Mouse (Mus musculus) C2C12 (cell line): ENCODE measurements at regions not wholly inside any gene's neighbourhood (a gene's known extent, or its start where the extent isn't known, plus 50 kb on each side); places are given as distances from the start of the nearest gene placed in this dataset.

Experiments used
- H3K27me3 ChIP-seq: one replicate; pipeline ENCODE4 v1.6.1; 2011; ENCODE audit not compliant: control insufficient read depth, insufficient read depth, insufficient read length
- H3K36me3 ChIP-seq: one replicate; pipeline ENCODE4 v1.6.1; 2011; ENCODE audit not compliant: control insufficient read depth, insufficient read depth
- H3K4me3 ChIP-seq: one replicate; pipeline ENCODE4 v1.5.1; 2011; ENCODE audit warnings: mild to moderate bottlenecking, control low read depth; ENCODE audit not compliant: poor library complexity, insufficient read depth, severe bottlenecking
- H3K79me2 ChIP-seq: one replicate; pipeline ENCODE4 v1.6.1; 2011; ENCODE audit not compliant: control insufficient read depth, insufficient read depth
- H3K79me3 ChIP-seq: one replicate; pipeline ENCODE4 v1.6.1; 2011; ENCODE audit warnings: low read depth, control low read depth
- H3ac ChIP-seq: one replicate; pipeline ENCODE3; 2011; ENCODE audit warnings: low read depth; ENCODE audit not compliant: control insufficient read depth, insufficient read length
- CEBPB ChIP-seq: IDR thresholded peaks from one replicate; pipeline ENCODE4 v1.6.1; 2011; ENCODE audit warnings: low read depth, mild to moderate bottlenecking, control low read depth, moderate library complexity
- CTCF ChIP-seq: IDR thresholded peaks from one replicate; pipeline ENCODE4 v1.5.1; 2011; ENCODE audit not compliant: control insufficient read depth, insufficient read depth, insufficient read length
- FOSL1 ChIP-seq: IDR thresholded peaks from one replicate; pipeline ENCODE4 v1.8.0; 2011; ENCODE audit warnings: mild to moderate bottlenecking, low read length; ENCODE audit not compliant: poor library complexity, insufficient read depth, severe bottlenecking
- MAX ChIP-seq: IDR thresholded peaks from one replicate; pipeline ENCODE4 v1.6.1; 2011; ENCODE audit warnings: mild to moderate bottlenecking, control low read depth
- MYOD1 ChIP-seq: IDR thresholded peaks from one replicate; pipeline ENCODE4 v1.6.1; 2011; ENCODE audit warnings: low read depth; ENCODE audit not compliant: control insufficient read depth, insufficient read length
- MYOG ChIP-seq: IDR thresholded peaks from one replicate; pipeline ENCODE4 v1.6.1; 2011; ENCODE audit not compliant: control insufficient read depth, insufficient read length; ENCODE audit errors: extremely low read depth
- USF1 ChIP-seq: IDR thresholded peaks from one replicate; pipeline ENCODE4 v1.6.1; 2011; ENCODE audit warnings: low read depth, mild to moderate bottlenecking, control low read depth, moderate library complexity

DNA sequence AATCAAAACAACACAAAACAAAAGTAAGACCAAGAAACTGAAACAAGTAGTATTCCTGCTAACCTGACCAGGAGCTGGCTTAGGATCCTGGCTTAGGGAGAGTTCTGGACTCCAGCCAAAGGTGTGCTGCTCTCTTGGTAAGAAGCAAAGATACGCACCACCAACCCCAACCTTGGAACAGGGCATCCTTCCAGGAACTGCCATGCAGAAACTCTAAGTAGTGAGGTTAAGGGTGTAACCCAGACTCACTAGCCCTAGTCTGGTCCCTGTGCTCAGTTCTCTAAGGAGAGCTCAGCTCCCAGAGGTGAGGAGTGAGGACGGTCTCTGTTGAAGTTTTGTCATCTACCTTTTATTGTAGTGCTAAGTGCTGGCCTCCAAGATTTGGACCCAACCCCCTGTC, 175.4 kb downstream of the Matn1 start:
- TF ChIP-seq MAX (no peak), CEBPB (no peak), MYOG (no peak), MYOD1 (no peak), USF1 (no peak), FOSL1 (no peak), CTCF (no peak)
- no peak overlapping the region for H3ac ChIP-seq
- H3K79me2 ChIP-seq: no peaks in the 10 kb centered on the region
- H3K79me3 ChIP-seq: no peaks in the 10 kb centered on the region
- no peaks in the 10 kb centered on the region for H3K27me3 ChIP-seq
- H3K4me3 ChIP-seq: no peak overlapping the region
- no peaks in the 10 kb centered on the region for H3K36me3 ChIP-seq

DNA sequence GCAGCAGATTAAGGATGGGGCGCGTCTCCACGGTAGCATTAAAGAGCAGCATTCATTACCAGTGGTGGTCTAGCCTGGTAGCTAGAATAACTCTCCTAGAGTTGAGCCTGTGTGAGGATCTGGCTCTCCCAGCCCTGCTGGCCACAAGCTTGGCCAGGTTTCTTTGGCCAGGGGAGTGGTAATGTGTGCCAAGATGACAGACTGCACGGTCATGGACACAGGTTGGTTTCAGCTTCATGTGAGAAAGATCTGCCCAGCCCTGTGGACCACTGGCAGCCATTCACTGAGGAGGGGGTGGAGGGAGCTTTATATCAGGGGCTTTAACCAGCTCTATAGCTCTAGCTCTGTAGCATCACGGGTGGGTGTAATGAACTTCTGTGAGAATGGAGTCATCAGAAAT, 176.5 kb downstream of the Matn1 start:
- H3K36me3 ChIP-seq: no peaks in the 10 kb centered on the region
- no peaks in the 10 kb centered on the region for H3K79me3 ChIP-seq
- no peaks in the 10 kb centered on the region for H3K79me2 ChIP-seq
- H3ac ChIP-seq: no peak overlapping the region
- TF ChIP-seq CTCF (no peak), FOSL1 (no peak), MAX (no peak), MYOG (no peak), MYOD1 (no peak), USF1 (no peak), CEBPB (no peak)
- H3K4me3 ChIP-seq: no peak overlapping the region
- no peaks in the 10 kb centered on the region for H3K27me3 ChIP-seq

GRCm38 (mm10) chr4:131125975-131126374, 181.8 kb downstream of the Matn1 start:
- Histone ChIP-seq H3K4me3 (no peak overlapping the region), H3K79me3 (no peaks in the 10 kb centered on the region), H3K27me3 (no peaks in the 10 kb centered on the region), H3K36me3 (no peaks in the 10 kb centered on the region), H3K79me2 (no peaks in the 10 kb centered on the region), H3ac (no peak overlapping the region)
- no peak for TF ChIP-seq USF1
- no peak for TF ChIP-seq MYOG
- TF ChIP-seq CEBPB: no peak

DNA sequence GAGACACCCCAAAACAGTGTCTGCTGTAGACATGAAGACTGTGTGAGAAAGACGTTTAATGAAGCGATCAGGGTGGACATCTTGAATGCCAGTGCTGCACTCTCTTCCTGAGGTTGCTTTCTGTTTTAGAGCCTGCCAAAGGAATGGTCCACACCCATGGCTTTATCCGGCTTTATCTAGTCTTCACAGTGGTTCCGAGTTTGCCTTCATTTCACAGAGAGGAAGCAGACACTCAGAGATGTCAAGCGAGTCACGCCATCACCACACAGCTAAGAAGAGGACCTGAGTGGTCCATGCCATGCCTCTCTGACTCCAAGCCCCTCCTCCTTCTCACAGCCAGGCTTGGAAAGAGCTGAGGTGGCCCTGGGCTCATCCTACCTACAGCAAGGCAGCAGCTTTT, 182.7 kb downstream of the Matn1 start:
- H3K27me3 ChIP-seq: no peaks in the 10 kb centered on the region
- no peak overlapping the region for H3K4me3 ChIP-seq
- TF ChIP-seq MAX (no peak), CTCF (no peak), MYOG (no peak), CEBPB (no peak), MYOD1 (no peak), USF1 (no peak), FOSL1 (no peak)
- no peaks in the 10 kb centered on the region for H3K36me3 ChIP-seq
- H3K79me3 ChIP-seq: no peaks in the 10 kb centered on the region
- H3ac ChIP-seq: no peak overlapping the region
- H3K79me2 ChIP-seq: no peaks in the 10 kb centered on the region

GRCm38 (mm10) chr4:131128646-131129045, 184.5 kb downstream of the Matn1 start:
- no peaks in the 10 kb centered on the region for H3K79me3 ChIP-seq
- H3K36me3 ChIP-seq: no peaks in the 10 kb centered on the region
- H3K79me2 ChIP-seq: no peaks in the 10 kb centered on the region
- H3K4me3 ChIP-seq: no peak overlapping the region
- TF ChIP-seq MYOD1 (no peak), FOSL1 (no peak), CEBPB (no peak), MAX (no peak), CTCF (no peak), USF1 (no peak), MYOG (no peak)
- H3K27me3 ChIP-seq: no peaks in the 10 kb centered on the region
- no peak overlapping the region for H3ac ChIP-seq

GRCm38 (mm10) chr4:131132201-131132600, 188.0 kb downstream of the Matn1 start:
- Histone ChIP-seq H3ac (no peak overlapping the region), H3K27me3 (no peaks in the 10 kb centered on the region), H3K79me3 (no peaks in the 10 kb centered on the region), H3K36me3 (no peaks in the 10 kb centered on the region), H3K79me2 (no peaks in the 10 kb centered on the region), H3K4me3 (no peak overlapping the region)
- TF ChIP-seq FOSL1 (no peak), MAX (no peak), MYOG (no peak), CEBPB (no peak), CTCF (no peak), MYOD1 (no peak), USF1 (no peak)
